In genomic region chr5:74703741-74704459, GRCm38 (mm10) we compare ENCODE assay signal across 8 mouse cellular contexts. TPM values are rescaled to one million over a fixed set of nuclear protein-coding genes. Genes with fewer than 3 reads are reported as not detected.
DNase-seq lines count a peak whose midpoint lies in the region; ATAC-seq lines count a peak whose summit lies in the region.

No protein-coding gene starts in this region.

- H3K9me3 ChIP-seq in heart, embryonic 11.5 days (replicated peaks; ENCODE audit: control insufficient read depth, low read length): no peaks in the 10 kb centered on the region
- H3K9me3 ChIP-seq in kidney, embryonic 14.5 days (ENCODE audit: control insufficient read depth, low read length): no peaks in the 10 kb centered on the region
- H3K9me3 ChIP-seq in midbrain, embryonic 13.5 days: no peaks in the 10 kb centered on the region

- intact Hi-C loops in left cerebral cortex, postnatal 4 days (cut with DNase I): no loop called here
- intact Hi-C loops in left cerebral cortex, postnatal 14 days (cut with DNase I): no loop called here

- H3K4me2 ChIP-seq in heart, embryonic 11.5 days: peak overlapping the region; percentile 66
- H3K4me2 ChIP-seq in kidney, embryonic 14.5 days (replicated peaks; ENCODE audit: low read depth, low read length): peak overlapping the region; percentile 51
- peak overlapping the region; percentile 54 for H3K4me2 ChIP-seq in midbrain, embryonic 13.5 days (replicated peaks)

- no peak overlapping the region for H3K27ac ChIP-seq in heart, embryonic 11.5 days (ENCODE audit: low read depth, low read length)
- no peak overlapping the region for H3K27ac ChIP-seq in kidney, embryonic 14.5 days (ENCODE audit: low read depth, low read length)
- no peak overlapping the region for H3K27ac ChIP-seq in midbrain, embryonic 13.5 days

- peaks cover 7% of the 10 kb centered on the region for H3K4me1 ChIP-seq in heart, embryonic 11.5 days (ENCODE audit: control insufficient read depth, insufficient read depth, low read length)
- H3K4me1 ChIP-seq in kidney, embryonic 14.5 days (ENCODE audit: control insufficient read depth, insufficient read depth, low read length): peaks cover 5% of the 10 kb centered on the region; the same call in 1 of the 2 replicates
- peaks cover 19% of the 10 kb centered on the region for H3K4me1 ChIP-seq in midbrain, embryonic 13.5 days (replicated peaks)

- WGBS in heart, embryonic 11.5 days (ENCODE audit: insufficient replicate concordance): 10% methylated on average over 17 of the region's 17 CpGs
- WGBS in kidney, embryonic 14.5 days: 10% methylated on average over 17 of the region's 17 CpGs
- WGBS in midbrain, embryonic 13.5 days: 14% methylated on average over 17 of the region's 17 CpGs

- peak; percentile 41 for DNase-seq in left cerebral cortex, postnatal 4 days
- no peak for DNase-seq in left cerebral cortex, postnatal 14 days (ENCODE audit: low spot score in 2 of 2)
- peak; percentile 14 for DNase-seq in adrenal gland, postnatal 14 days
- no peak for DNase-seq in cerebellum, adult 18-20 months
- DNase-seq in right cerebral cortex, adult 18-20 months: no peak

- H3K9ac ChIP-seq in heart, embryonic 11.5 days (ENCODE audit: low read depth, low read length): peak overlapping the region; percentile 49
- peak overlapping the region; percentile 42 for H3K9ac ChIP-seq in kidney, embryonic 14.5 days (ENCODE audit: low read depth, low read length)
- H3K9ac ChIP-seq in midbrain, embryonic 13.5 days (replicated peaks): no peak overlapping the region

- H3K36me3 ChIP-seq in heart, embryonic 11.5 days (ENCODE audit: control insufficient read depth, insufficient read depth, low read length): no peaks in the 10 kb centered on the region
- no peaks in the 10 kb centered on the region for H3K36me3 ChIP-seq in kidney, embryonic 14.5 days (ENCODE audit: control insufficient read depth, insufficient read depth, low read length)
- H3K36me3 ChIP-seq in midbrain, embryonic 13.5 days: no peaks in the 10 kb centered on the region

- no peaks in the 10 kb centered on the region for H3K27me3 ChIP-seq in heart, embryonic 11.5 days (ENCODE audit: control insufficient read depth, insufficient read depth, low read length)
- H3K27me3 ChIP-seq in kidney, embryonic 14.5 days (ENCODE audit: control insufficient read depth, insufficient read depth, low read length): no peaks in the 10 kb centered on the region
- peaks cover 13% of the 10 kb centered on the region; the same call in 1 of the 2 replicates for H3K27me3 ChIP-seq in midbrain, embryonic 13.5 days

- peak; percentile 75 for ATAC-seq in heart, embryonic 11.5 days (replicated peaks; ENCODE audit: insufficient number of reproducible peaks, low FRiP score, low TSS enrichment)
- peak; percentile 90 for ATAC-seq in kidney, embryonic 14.5 days (ENCODE audit: low FRiP score, low TSS enrichment)
- peak; percentile 86 for ATAC-seq in midbrain, embryonic 13.5 days

- H3K4me3 ChIP-seq in heart, embryonic 11.5 days (ENCODE audit: low read depth, low read length): peak overlapping the region; percentile 46
- peak overlapping the region; percentile 45 for H3K4me3 ChIP-seq in kidney, embryonic 14.5 days (ENCODE audit: low read length)
- peak overlapping the region; percentile 41 for H3K4me3 ChIP-seq in midbrain, embryonic 13.5 days (replicated peaks)

RNA-seq across cellular contexts. Expression of gene Lnx1, which starts 1.2 kb away (rescaled TPM):
- 10 to 100 TPM; 13.8 to 17.2 TPM for total RNA-seq in left cerebral cortex, postnatal 4 days (2021)
- 10 to 100 TPM; 32.4 to 33.4 TPM for total RNA-seq in left cerebral cortex, postnatal 14 days (2021)
- 5.6 and 7.5 TPM in 2 replicates for total RNA-seq in adrenal gland, postnatal 14 days (2021)
- polyA plus RNA-seq in heart, embryonic 11.5 days (2014; fragmentation: Nextera tagmentation; extraction: Ambion mirVana): 0.56 and 0.70 TPM in 2 replicates
- 1.9 and 2.3 TPM in 2 replicates for polyA plus RNA-seq in kidney, embryonic 14.5 days (2014; fragmentation: Nextera tagmentation; extraction: Ambion mirVana)
- 4.0 and 4.1 TPM in 2 replicates for polyA plus RNA-seq in midbrain, embryonic 13.5 days (2015; fragmentation: Nextera tagmentation; extraction: Ambion mirVana)

Comparison
In these comparisons a context has a peak if more than half of its experiments do, and no peak if none do; other contexts are left out.
1. DNase-seq: peak in left cerebral cortex, postnatal 4 days (single experiment) and adrenal gland, postnatal 14 days (single experiment); none in left cerebral cortex, postnatal 14 days (0 of 2), cerebellum, adult 18-20 months (0 of 2) and right cerebral cortex, adult 18-20 months (single experiment).
2. Peak in every context shown above with its lines, with median percentiles within 50 percentile points of each other: ATAC-seq, H3K4me2 ChIP-seq and H3K4me3 ChIP-seq.